Mouse (Mus musculus) T-helper 17 cell (primary cell): ENCODE measurements around the gene Ilvbl.

Experiments used
- in situ Hi-C, 2 experiments: fragments of 300-600 bp; cut with MboI, MseI; formaldehyde crosslinking; loops; 1 replicate in 1 of 2; 2 replicates in 1 of 2; pipeline ENCODE4 v1.15.1; 2025; ENCODE audit warnings: high pct_unique_total_duplicates in 2 of 2

Ilvbl gene

DNA sequence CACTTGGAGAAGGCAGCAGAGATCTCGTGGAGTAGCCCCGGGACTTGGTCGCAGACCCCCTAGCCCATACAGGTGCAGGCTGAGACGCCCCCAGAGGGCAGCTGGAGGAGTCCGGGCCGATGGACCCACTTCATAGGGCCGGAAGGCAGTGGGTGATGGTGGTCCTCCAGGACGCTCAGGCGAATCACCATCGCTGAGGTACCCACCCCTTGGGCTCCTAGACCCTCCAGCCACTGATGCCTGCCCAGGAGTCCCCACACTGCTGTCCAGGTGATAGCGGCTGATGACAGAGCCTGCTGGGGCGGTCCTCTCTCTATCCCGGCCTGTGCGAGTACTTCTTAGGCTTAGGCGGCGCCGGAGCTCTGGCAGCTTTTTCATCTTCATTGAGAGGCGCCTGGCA lies 15.1 kb downstream of the Ilvbl start:
- in situ Hi-C loops = loop anchor here in 1 of 2 experiments (25.0 kb wide), 1 partner anchor 1273 kb away; the partner anchor contains the start of genes Plppr3, Prtn3 and Ptbp1

DNA sequence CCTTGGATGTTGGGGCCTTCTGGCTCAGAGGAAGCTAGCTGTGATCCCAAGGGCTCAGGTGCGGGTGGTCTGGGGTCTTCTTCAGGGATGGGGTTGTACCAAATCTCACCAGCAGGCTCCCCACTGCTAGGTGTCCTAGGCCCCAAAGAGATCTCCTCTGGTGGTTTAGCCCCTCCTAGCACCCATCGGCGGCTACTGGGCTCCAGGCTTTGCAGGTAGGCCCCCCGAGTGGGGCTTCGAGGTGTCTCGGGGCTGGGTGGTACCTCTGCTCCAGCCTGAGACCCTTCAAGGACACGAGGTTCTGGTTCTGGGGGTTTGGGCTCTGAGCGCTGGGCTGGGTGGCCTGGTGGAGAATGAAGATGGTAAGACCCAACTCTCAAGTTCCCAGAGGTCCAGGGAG lies 15.8 kb downstream of the Ilvbl start:
- in situ Hi-C loops = loop anchor here in 1 of 2 experiments (25.0 kb wide), 1 partner anchor 1272 kb away; the partner anchor contains the start of genes Plppr3, Prtn3 and Ptbp1

DNA sequence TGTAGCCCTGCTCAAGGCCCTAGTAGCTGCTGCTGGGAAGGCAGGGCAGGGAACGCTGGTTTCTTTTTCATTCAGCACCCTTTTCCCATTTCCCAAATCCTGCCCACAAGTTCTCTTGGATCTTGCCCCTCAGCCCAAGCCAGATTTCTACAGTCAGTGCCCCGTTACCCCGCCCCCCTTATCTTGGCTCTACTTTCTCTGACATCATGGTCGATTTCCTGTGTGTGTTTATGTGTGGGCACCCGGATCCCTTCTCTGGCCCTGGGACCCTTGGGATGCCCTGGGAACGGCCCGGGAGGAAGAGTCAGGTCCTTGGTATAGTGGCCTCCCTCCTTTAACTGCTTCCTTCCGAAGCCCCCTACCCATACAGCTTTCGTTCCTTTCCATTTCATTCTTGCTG lies 16.6 kb downstream of the Ilvbl start:
- in situ Hi-C loops = loop anchor here in 1 of 2 experiments (25.0 kb wide), 1 partner anchor 1272 kb away; the partner anchor contains the start of genes Plppr3, Prtn3 and Ptbp1

DNA sequence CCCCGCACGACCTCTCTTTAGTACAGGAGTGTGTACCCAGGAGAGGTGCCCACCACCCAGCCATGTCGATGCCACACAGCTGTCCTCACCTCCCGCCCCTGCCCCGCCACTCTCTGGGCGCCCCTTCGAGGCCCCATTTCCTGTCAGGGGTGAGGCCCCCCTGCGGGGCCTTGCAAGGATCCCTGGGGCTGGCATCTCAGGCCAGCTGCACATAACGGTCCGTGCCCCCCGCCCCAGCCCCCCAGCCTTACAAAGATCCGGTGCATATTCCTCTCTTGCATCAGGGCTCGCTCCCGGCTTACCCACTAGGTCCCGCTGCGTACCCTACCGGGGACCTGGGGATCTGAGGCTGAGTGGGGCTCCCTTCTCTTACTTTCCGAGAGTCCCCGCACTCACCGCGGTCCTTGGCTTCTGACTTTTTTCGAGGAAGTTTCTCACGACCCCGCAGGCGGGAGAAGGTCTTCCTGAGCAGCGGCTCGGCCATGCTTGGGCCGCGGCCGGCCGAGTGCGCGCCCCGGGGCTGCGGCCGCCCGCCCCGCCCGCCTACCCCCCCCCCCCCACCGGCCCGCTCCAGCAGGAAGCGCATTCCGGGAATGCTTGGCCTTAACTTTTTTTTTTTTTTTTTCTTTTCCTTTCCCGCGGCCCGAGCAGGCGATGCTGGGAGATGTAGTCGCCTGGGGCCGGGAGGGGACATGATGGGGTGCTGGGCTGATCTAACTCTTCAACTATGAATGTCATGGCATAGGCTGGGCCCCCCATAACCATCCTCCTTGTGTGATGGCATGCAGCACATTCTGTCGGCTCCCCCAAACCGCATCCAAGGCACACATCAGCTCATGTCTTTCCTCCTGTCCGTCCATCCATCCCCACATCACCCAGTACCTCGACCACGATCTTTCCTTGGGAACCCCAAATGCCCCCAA lies 17.5 kb downstream of the Ilvbl start, which contains the start of gene Syde1:
Syde1 (minus strand) TSS at position 559 of the 923 bp plus-strand sequence.
- in situ Hi-C loops = loop anchor here in 1 of 2 experiments (25.0 kb wide), 1 partner anchor 1271 kb away; the partner anchor contains the start of genes Plppr3, Prtn3 and Ptbp1

DNA sequence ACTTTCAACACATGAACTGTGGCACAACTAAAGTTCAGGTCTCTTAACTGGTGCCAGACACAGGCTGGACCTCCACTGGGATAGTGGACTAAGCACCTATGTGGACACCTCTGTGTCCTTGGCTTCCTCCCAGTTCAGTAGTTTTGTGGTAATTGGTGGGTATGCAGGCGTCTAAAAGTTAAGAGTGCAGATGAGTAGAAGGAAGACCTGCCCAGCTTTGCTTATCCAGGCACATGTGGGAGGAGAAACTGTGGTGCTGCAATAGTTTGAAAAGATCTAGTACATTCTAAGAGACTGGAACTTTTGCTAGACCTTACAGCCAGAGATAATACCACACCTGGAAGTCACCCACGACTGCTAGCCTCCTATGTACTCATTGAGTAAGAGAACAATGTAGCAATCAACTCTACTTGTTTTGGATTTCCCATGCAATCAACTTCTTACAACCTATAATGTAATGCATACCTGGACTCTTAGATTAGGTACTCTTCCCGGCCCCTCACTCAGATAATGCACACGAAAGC lies 18.8 kb downstream of the Ilvbl start:
- in situ Hi-C loops = loop anchor here in 1 of 2 experiments (25.0 kb wide), 1 partner anchor 1269 kb away; the partner anchor contains the start of genes Plppr3, Prtn3 and Ptbp1

DNA sequence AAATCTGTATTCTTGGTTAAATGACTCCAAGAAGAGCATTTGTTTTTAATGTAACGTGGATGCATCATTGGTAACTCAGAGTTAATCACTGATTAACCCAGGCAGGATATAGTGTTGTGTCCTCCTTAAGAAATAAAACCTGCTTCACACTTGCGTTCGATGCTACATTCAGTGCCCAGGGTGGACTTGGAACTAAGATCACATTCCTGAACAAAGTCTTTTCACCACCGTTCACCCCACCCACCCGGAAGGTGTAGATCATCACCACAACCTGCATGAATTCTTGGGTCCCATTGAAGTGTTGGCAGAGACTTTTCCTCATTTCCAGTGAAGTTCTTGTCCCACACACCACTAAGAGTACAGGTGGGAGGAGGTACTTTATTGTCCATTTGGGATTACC lies 19.6 kb downstream of the Ilvbl start:
- in situ Hi-C loops = loop anchor here in 1 of 2 experiments (25.0 kb wide), 1 partner anchor 1269 kb away; the partner anchor contains the start of genes Plppr3, Prtn3 and Ptbp1

DNA sequence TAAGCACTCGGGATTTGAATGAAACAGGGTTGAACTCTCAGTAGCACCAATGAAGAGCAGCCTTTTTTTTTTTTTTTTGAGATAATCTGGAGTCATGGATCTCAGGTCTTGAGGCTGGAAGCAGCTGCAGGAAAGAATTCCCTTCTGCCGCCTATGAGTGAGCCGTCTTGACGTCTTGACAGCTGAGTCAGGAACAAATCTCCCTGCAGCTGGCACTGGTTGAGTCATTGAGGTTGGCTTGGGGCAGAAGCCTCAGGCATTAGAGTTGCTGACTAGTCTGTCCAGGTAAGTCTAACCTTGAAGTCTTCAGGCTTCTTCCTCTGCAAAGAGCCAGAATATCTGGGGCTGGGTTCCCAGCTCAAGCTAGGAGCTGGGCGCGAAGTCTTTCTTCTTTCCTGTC lies 20.0 kb downstream of the Ilvbl start:
- in situ Hi-C loops = loop anchor here in 1 of 2 experiments (25.0 kb wide), 1 partner anchor 1268 kb away; the partner anchor contains the start of genes Plppr3, Prtn3 and Ptbp1

DNA sequence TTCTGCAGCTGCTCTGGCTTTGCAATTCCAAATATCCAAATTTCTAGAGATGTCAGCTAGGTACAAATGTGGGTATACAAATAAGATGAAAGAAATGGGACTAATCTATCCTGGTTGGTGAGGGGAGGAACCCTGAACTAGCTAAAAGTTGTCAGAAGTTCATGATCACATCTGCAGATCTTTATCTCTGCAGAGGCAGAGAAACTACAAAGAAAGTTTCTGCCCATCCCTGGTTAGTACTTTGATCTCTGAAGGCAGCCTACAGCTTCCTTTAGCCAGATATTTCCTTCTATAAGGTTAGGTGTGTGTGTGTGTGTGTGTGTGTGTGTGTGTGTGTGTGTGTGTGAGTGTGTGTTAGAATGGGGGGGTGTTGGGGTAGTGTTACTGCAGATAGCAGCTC lies 20.4 kb downstream of the Ilvbl start:
- in situ Hi-C loops = loop anchor here in 1 of 2 experiments (25.0 kb wide), 1 partner anchor 1268 kb away; the partner anchor contains the start of genes Plppr3, Prtn3 and Ptbp1

DNA sequence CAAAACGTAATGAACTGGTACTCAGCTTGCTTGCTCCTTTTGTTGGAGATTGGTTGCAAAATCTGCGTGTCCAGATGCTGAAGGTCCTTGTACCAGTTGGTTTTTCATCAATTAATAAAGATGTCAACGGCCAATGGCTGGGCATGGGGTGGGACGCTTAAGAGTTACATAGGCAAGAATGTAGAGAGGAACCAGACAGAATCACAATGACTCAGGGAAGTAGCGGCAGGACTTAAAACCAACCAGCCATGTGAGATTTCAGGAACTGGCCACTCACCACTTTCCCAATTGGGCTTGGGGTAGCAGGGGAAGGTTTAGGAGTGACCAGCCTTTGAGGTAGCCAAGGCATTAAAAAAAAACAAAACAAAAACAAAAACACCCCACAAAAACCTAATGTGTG lies 25.7 kb downstream of the Ilvbl start:
- in situ Hi-C loops = loop anchor here (5.0 to 25.0 kb wide), 2 partner anchors 73 to 1262 kb away; partner anchors contain the start of genes Plppr3 (in 1 of the 2), Prtn3 (in 1 of the 2) and Ptbp1 (in 1 of the 2)

DNA sequence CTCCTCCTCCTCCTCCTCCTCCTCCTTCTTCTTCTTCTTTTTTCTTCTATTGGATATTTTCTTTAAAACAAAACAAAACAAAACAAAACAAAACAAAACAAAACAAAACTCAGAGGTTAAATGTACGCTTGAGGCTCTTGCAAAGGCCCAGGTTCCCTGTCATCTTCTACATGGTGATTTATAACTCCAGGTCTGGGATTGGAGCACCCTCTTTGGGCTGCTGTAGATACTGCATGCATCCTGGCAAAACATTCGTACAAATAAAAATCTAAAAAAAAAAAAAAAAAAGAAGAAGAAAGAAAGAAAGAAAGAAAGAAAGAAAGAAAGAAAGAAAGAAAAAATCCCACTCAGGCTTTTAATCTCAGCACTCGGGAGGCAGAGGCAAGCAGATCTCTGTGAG lies 30.9 kb downstream of the Ilvbl start:
- in situ Hi-C loops = no loop called here

DNA sequence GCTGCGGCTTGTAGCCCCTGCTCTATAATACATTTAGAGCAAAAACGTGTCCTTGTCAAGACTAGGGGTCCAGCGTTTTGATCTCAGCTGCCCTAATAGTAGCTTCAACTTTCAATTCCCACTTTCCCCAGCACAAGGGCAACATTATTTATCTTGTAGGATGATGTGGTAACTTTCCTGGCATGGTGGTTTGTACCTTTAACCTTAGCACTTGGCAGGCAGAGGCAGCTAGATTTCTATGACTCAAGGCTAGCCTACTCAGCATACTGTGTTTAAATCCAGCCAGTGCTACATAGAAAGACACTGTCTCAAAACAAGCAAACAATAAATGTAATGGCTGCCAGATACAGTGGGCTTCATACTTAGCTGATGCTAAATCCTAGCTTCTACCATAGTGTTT lies 33.5 kb downstream of the Ilvbl start:
- in situ Hi-C loops = no loop called here

DNA sequence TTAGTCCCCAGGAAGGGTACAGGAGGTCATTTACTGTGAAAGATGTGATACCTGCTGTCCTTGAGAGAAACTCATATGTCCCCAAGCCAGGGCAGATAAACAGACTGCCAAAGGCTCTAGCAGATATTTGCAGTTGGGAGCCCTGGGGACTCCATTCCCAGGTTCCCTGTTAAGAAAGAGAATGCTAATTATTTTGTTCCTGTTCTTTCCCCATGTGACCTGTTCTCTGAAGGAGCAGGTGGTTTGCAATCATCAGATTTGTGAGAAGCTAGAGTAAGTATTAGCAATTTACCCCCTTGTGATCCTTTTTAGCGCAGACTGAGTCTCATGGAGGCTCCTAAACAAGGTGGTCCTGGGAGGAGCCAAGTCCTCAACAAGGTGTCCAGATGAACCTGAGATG lies 43.8 kb downstream of the Ilvbl start, which contains the start of gene Olfr1357:
Olfr1357 (minus strand) TSS at position 101 of the 400 bp plus-strand sequence.
- in situ Hi-C loops = no loop called here

DNA sequence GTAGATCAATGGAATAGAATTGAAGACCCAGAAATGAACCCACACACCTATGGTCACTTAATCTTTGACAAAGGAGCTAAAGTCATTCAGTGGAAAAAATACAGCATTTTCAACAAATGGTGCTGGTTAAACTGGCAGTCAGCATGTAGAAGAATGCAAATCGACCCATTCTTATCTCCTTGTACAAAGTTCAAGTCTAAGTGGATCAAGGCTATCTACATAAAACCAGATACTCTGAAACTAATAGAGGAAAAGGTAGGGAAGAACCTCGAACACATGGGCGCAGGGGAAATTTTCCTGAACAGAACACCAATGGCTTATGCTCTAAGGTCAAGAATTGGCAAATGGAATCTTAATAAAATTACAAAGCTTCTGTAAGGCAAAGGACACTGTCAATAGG lies 49.0 kb downstream of the Ilvbl start:
- in situ Hi-C loops = loop anchor here in 1 of 2 experiments (10.0 kb wide), 1 partner anchor 892 kb away; no protein-coding TSS in a partner anchor

DNA sequence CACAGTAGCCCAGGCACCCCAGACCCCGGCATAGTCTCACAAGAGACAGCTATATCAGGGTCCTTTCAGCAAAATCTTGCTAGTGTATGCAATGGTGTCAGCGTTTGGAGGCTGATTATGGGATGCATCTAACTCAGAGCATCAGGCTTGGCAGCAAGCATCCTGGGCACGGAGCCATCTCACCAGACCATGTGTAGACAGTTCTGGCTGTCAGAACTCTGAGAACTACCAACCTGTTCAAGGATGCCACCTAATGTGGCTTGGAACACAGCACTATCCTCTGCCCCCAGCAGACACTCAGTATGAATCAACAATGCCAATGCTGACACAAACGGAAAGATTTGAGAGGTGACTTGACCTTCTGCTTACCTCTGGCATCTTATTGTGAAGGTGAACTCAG lies 56.0 kb downstream of the Ilvbl start:
- in situ Hi-C loops = loop anchor here in 1 of 2 experiments (25.0 kb wide), 1 partner anchor 482 kb away; no protein-coding TSS in a partner anchor

DNA sequence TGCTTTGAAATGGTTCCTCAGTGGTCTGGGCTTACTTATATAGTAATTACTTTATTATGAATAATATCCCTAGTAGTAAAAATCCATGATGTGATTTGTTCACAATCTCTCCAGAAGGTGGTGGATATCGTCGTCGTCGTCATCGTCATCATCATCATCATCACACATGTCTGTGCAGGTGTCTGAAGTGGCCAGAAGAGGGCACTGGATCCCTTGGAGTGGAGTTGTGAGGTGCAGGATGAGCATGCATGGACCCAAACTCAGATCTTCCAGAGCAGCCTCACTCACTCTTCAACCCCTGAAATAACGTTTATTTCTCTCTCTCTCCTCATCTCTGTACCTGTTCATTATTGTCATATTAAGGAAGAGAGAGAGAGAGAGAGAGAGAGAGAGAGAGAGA lies 58.2 kb downstream of the Ilvbl start:
- in situ Hi-C loops = loop anchor here in 1 of 2 experiments (25.0 kb wide), 1 partner anchor 480 kb away; no protein-coding TSS in a partner anchor
